Mouse (Mus musculus) MEL (cell line): Measurements from ENCODE around the gene Rc3h2. TPM values are rescaled to one million over a fixed set of nuclear protein-coding genes. Genes with fewer than 3 reads are reported as not detected.

Source experiments
- DNase-seq: peaks from one replicate; pipeline ENCODE4 v3.0.0; 2011; ENCODE audit warnings: low read depth, low spot score
- H3K27ac ChIP-seq: 2 replicates; pipeline ENCODE4 v1.5.1; 2012; ENCODE audit warnings: low read depth, mild to moderate bottlenecking, control low read depth, low read length, moderate library complexity; ENCODE audit not compliant: control insufficient read depth
- H3K27me3 ChIP-seq, 2 experiments: fragments of 150-350 bp in 1 of 2; sonication (generic) in 1 of 2; 2 replicates each; pipeline ENCODE4 v1.6.1; 2012; ENCODE audit warnings: low read length in 2 of 2, mild to moderate bottlenecking in 2 of 2, improper control_type of control experiment in 1 of 2, moderate library complexity in 1 of 2; ENCODE audit not compliant: insufficient read depth in 2 of 2, control insufficient read depth in 1 of 2
- H3K36me3 ChIP-seq, 2 experiments: 2 replicates each; pipeline ENCODE4 v1.6.1; 2012 to 2014; ENCODE audit warnings: low read length in 2 of 2, improper control_type of control experiment in 1 of 2, inconsistent platforms in 1 of 2, mild to moderate bottlenecking in 1 of 2; ENCODE audit not compliant: insufficient read depth in 2 of 2, control insufficient read depth in 1 of 2
- H3K4me1 ChIP-seq, 2 experiments: fragments of 150-350 bp in 1 of 2; sonication (generic) in 1 of 2; 2 replicates each; pipeline ENCODE4 v1.6.1; 2012; ENCODE audit warnings: low read length in 2 of 2, improper control_type of control experiment in 1 of 2, mild to moderate bottlenecking in 1 of 2; ENCODE audit not compliant: insufficient read depth in 2 of 2, control insufficient read depth in 1 of 2
- H3K4me3 ChIP-seq, 2 experiments: fragments of 150-350 bp in 1 of 2; sonication (generic) in 1 of 2; 2 replicates each; pipeline ENCODE4 v1.5.1; 2012; ENCODE audit warnings: low read depth in 2 of 2, low read length in 2 of 2, mild to moderate bottlenecking in 2 of 2, moderate library complexity in 2 of 2, control low read depth in 1 of 2, improper control_type of control experiment in 1 of 2; ENCODE audit not compliant: control insufficient read depth in 1 of 2, insufficient read depth in 1 of 2
- H3K79me2 ChIP-seq: 2 replicates; pipeline ENCODE4 v1.6.1; 2012; ENCODE audit warnings: mild to moderate bottlenecking, low read length, moderate library complexity; ENCODE audit not compliant: control insufficient read depth, poor library complexity, insufficient read depth
- H3K9ac ChIP-seq: 2 replicates; pipeline ENCODE4 v1.6.1; 2012; ENCODE audit warnings: low read depth, mild to moderate bottlenecking, control low read depth, low read length, moderate library complexity; ENCODE audit not compliant: control insufficient read depth, poor library complexity, severe bottlenecking
- H3K9me3 ChIP-seq: fragments of 150-350 bp; sonication (generic); replicated peaks from 2 replicates; pipeline ENCODE4 v1.6.1; 2012; ENCODE audit warnings: mild to moderate bottlenecking, low read length, improper control_type of control experiment, moderate library complexity; ENCODE audit not compliant: insufficient read depth
- CHD1 ChIP-seq: IDR thresholded peaks from 2 replicates; pipeline ENCODE4 v1.6.1; 2012; ENCODE audit warnings: low read depth, mild to moderate bottlenecking, inconsistent platforms, low read length, improper control_type of control experiment
- ETS1 ChIP-seq: IDR thresholded peaks from 2 replicates; pipeline ENCODE4 v1.6.1; 2012; ENCODE audit warnings: low read depth, mild to moderate bottlenecking, inconsistent platforms, low read length, improper control_type of control experiment, moderate library complexity
- GABPA ChIP-seq: IDR thresholded peaks from 2 replicates; pipeline ENCODE4 v1.6.1; 2012; ENCODE audit warnings: low read depth, mild to moderate bottlenecking, inconsistent platforms, low read length, improper control_type of control experiment, moderate library complexity
- GATA1 ChIP-seq: IDR thresholded peaks from 2 replicates; pipeline ENCODE4 v1.6.1; 2011; ENCODE audit warnings: low read depth, low read length, improper control_type of control experiment
- HCFC1 ChIP-seq: IDR thresholded peaks from 2 replicates; pipeline ENCODE4 v1.6.1; 2012; ENCODE audit warnings: low read depth, mild to moderate bottlenecking, inconsistent platforms, low read length, improper control_type of control experiment, moderate library complexity
- KAT2A ChIP-seq: conservative IDR thresholded peaks from 2 replicates; pipeline ENCODE4 v1.6.1; 2012; ENCODE audit warnings: low read depth, low read length, improper control_type of control experiment, inconsistent platforms
- MAFK ChIP-seq: IDR thresholded peaks from 2 replicates; pipeline ENCODE4 v1.6.1; 2011; ENCODE audit warnings: low read depth, mild to moderate bottlenecking, low read length, improper control_type of control experiment, borderline replicate concordance
- MAX ChIP-seq: IDR thresholded peaks from 2 replicates; pipeline ENCODE4 v1.6.1; 2011; ENCODE audit warnings: low read length, improper control_type of control experiment
- MAZ ChIP-seq: IDR thresholded peaks from 2 replicates; pipeline ENCODE4 v1.6.1; 2012; ENCODE audit warnings: low read depth, mild to moderate bottlenecking, inconsistent platforms, low read length, improper control_type of control experiment
- MXI1 ChIP-seq: IDR thresholded peaks from 2 replicates; pipeline ENCODE4 v1.6.1; 2011; ENCODE audit warnings: mild to moderate bottlenecking, low read depth, low read length, improper control_type of control experiment
- NELFE ChIP-seq: IDR thresholded peaks from 2 replicates; pipeline ENCODE4 v1.6.1; 2011; ENCODE audit warnings: low read depth, low read length, improper control_type of control experiment
- NRF1 ChIP-seq: IDR thresholded peaks from 2 replicates; pipeline ENCODE4 v1.6.1; 2014; ENCODE audit warnings: low read depth, mild to moderate bottlenecking, inconsistent platforms, low read length, improper control_type of control experiment, moderate library complexity; ENCODE audit not compliant: poor library complexity, insufficient read depth, severe bottlenecking
- POLR2A ChIP-seq, 2 experiments: IDR thresholded peaks; 2 replicates each; pipeline ENCODE4 v1.6.1; 2011 to 2012; ENCODE audit warnings: low read length in 2 of 2, mild to moderate bottlenecking in 2 of 2, control low read depth in 1 of 2, improper control_type of control experiment in 1 of 2, low read depth in 1 of 2, moderate library complexity in 1 of 2; ENCODE audit not compliant: control insufficient read depth in 1 of 2, insufficient read depth in 1 of 2, poor library complexity in 1 of 2
- RCOR1 ChIP-seq: IDR thresholded peaks from 2 replicates; pipeline ENCODE4 v1.6.1; 2012; ENCODE audit warnings: low read depth, mild to moderate bottlenecking, inconsistent platforms, low read length, improper control_type of control experiment
- SMC3 ChIP-seq: IDR thresholded peaks from 2 replicates; pipeline ENCODE4 v1.6.1; 2011; ENCODE audit warnings: low read depth, low read length, improper control_type of control experiment
- TBP ChIP-seq: IDR thresholded peaks from 2 replicates; pipeline ENCODE4 v1.8.0; 2011; ENCODE audit warnings: low read depth, low read length, improper control_type of control experiment
- TCF12 ChIP-seq: IDR thresholded peaks from 2 replicates; pipeline ENCODE4 v1.6.1; 2014; ENCODE audit warnings: low read depth, mild to moderate bottlenecking, inconsistent platforms, low read length, improper control_type of control experiment, moderate library complexity
- UBTF ChIP-seq: IDR thresholded peaks from 2 replicates; pipeline ENCODE4 v1.6.1; 2012; ENCODE audit warnings: low read depth, mild to moderate bottlenecking, inconsistent platforms, low read length, improper control_type of control experiment, moderate library complexity, borderline replicate concordance; ENCODE audit not compliant: insufficient read depth
- USF1 ChIP-seq: IDR thresholded peaks from 2 replicates; pipeline ENCODE4 v1.6.1; 2014; ENCODE audit warnings: low read depth, mild to moderate bottlenecking, inconsistent platforms, low read length, improper control_type of control experiment, moderate library complexity
- ZC3H11A ChIP-seq: IDR thresholded peaks from 2 replicates; pipeline ENCODE4 v1.6.1; 2012; ENCODE audit warnings: low read depth, mild to moderate bottlenecking, inconsistent platforms, low read length, improper control_type of control experiment
- ZKSCAN1 ChIP-seq: IDR thresholded peaks from 2 replicates; pipeline ENCODE4 v1.6.1; 2012; ENCODE audit warnings: low read depth, mild to moderate bottlenecking, inconsistent platforms, low read length, improper control_type of control experiment, moderate library complexity
- polyA plus RNA-seq, 2 experiments: library from polyadenylated mRNA; stranded (reverse) in 1 of 2; unstranded in 1 of 2; fragments of >175 nt in 1 of 2; fragments of >200 nt in 1 of 2; gene quantifications; 2 replicates each; pipeline versions ENCODE4 v1.2.1 to v1.2.4; 2012; ENCODE audit warnings: low replicate concordance in 2 of 2, low read depth in 1 of 2; ENCODE audit not compliant: insufficient read length in 2 of 2, insufficient read depth in 1 of 2, missing spikeins in 1 of 2
- total RNA-seq: library from RNA; depleted of rRNA; stranded (reverse); fragments of 300-350 nt; gene quantifications from 2 replicates; pipeline ENCODE4 v1.2.3, GENCODE M21; 2012

The Rc3h2 gene
- total and polyA plus RNA-seq, 3 experiments = 4.1 to 43.5 (median 10.5) TPM

DNA sequence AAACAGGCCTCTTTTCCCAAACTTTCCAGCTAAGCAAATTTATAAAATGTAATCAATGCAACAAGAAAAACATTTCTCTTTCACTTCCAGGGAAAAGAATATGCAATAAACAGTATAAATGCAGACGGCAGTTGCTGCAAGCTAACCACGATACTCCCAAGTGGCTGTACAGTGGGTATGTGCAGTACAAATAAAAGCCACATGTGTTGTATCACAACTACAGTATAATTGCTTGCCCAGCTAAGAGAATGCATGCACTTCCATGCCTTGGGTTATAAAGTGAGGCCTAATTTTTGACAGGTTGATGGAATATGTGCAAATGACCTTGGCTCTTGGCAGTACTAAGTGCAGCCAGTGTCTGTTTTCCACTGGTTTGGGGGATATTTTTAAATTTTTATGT is 52.1 kb downstream of the Rc3h2 start:
- H3K36me3 ChIP-seq = peaks cover 4 to 14% of the 10 kb centered on the region in 2 experiments; a peak in 3 of 4 replicates
- TF ChIP-seq RCOR1 = no peak
- TF ChIP-seq ZKSCAN1 = no peak
- TF ChIP-seq, all 39 proteins: peak for 0
- H3K27me3 ChIP-seq = no peaks in the 10 kb centered on the region
- H3K4me3 ChIP-seq = no peak overlapping the region
- H3K27ac ChIP-seq = no peak overlapping the region
- H3K9me3 ChIP-seq = no peaks in the 10 kb centered on the region
- no peaks in the 10 kb centered on the region for H3K4me1 ChIP-seq
- DNase-seq = no peak
- H3K9ac ChIP-seq = no peak overlapping the region
- H3K79me2 ChIP-seq = no peaks in the 10 kb centered on the region

DNA sequence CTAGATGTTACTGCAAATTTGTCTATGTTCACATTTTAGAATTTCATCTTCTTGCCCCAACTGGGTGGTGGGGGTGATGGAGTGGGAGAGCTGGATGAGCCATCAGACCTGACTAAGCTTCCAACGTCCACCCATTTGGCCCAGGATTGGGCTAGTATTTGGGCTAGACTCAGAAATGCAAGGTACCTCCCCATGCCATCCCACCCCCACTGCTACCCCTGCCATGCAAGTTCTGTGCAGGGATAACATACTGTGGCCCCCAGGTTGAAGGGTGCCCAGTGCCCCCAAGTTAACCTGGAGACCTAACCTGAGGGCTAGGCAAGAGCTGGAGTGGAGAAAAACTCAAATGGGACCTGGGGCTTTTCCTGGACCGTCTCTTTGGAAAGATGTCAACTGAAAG is 62.8 kb downstream of the Rc3h2 start:
- Histone ChIP-seq H3K9ac (peak overlapping the region; percentile 65), H3K27ac (peak overlapping the region; percentile 57), H3K4me3 (peak overlapping the region; percentile 46 to 78)

DNA sequence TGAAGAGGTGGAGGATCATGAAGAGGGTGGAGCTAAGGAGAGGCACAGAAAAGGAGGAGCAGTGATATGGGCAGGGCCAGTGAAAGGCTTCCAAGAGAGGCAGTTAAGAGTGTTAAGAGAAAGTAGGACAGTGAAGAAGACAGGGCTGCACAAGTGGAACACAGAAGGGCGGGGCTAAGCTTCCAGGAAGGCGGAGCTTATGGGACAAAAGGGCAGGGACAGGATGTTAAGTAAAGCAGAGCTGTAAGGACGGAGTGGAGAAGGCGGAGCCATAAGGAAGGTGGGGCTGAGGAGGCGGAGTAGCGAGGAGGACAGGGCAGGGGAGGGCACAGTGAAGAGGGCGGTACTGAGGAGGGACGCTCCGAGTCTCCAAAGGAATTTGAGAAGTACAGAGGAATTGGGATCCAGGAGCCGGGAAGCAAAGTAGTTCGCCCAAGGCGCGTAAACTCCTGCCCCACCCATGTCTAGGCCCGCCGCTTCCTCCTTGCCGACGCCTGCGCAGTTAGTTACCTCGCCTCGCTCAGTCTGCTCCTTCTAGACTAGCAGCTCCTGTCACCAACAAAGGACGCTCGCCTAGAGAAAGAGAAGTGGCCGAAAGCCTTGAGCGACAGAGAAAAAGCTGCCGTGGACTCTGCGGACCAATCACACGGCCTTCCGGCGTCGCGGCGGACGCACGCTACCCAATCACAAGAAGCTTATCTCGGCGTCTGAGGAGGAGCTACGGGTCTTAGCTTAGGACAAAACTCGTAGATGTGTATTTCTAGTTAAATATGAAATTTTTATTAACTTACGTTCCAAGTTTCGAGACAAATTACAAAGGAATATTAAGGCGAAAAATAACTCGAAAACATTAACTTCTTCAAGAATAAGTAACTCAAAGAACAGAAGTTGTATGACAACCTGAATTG is 63.8 kb downstream of the Rc3h2 start, which contains the start of gene Pdcl:
TSS of gene Pdcl (minus strand) at position 700 of the 908 bp plus-strand sequence.
- Histone ChIP-seq H3K4me3 (peak within 1 kb of the TSS; percentile 73 to 78), H3K9me3 (no peaks in the 10 kb centered on the region), H3K4me1 (peaks cover 3 to 8% of the 10 kb centered on the region in 2 experiments; a peak in 3 of 4 replicates), H3K79me2 (peaks cover 3% of the 10 kb centered on the region), H3K9ac (peak within 1 kb of the TSS; percentile 73), H3K27me3 (no peaks in the 10 kb centered on the region), H3K36me3 (peaks cover 4 to 11% of the 10 kb centered on the region in 2 experiments), H3K27ac (peak within 1 kb of the TSS; percentile 84)
- DNase-seq = peak; percentile 98
- TF ChIP-seq NELFE = peak; percentile 81
- TF ChIP-seq HCFC1 = peak; percentile 87
- TF ChIP-seq GABPA = no peak
- TF ChIP-seq CHD1 = peak; percentile 41; the same call in 1 of the 2 replicates
- 0 out of 2 replicates have a peak, but pooled peaks have one; percentile 8 for TF ChIP-seq USF1
- TF ChIP-seq NRF1 = peak; percentile 68
- TF ChIP-seq ETS1 = peak; percentile 28; the same call in 1 of the 2 replicates
- TF ChIP-seq MXI1 = peak; percentile 29; the same call in 1 of the 2 replicates
- TF ChIP-seq GATA1 = peak; percentile 60
- peak; percentile 47; the same call in 1 of the 2 replicates for TF ChIP-seq MAX
- no peak; the same call in 1 of the 2 replicates for TF ChIP-seq ZC3H11A
- TF ChIP-seq TBP = peak; percentile 86
- TF ChIP-seq KAT2A = peak; percentile 50; the same call in 1 of the 2 replicates
- peak; percentile 61 to 89; a peak in 3 of 4 replicates for TF ChIP-seq POLR2A (IDR thresholded peaks at IDR 0.05; ENCODE audit: control insufficient read depth in 1 of 2, insufficient read depth in 1 of 2, low read depth in 1 of 2, low read length in 2 of 2, poor library complexity in 1 of 2)
- TF ChIP-seq UBTF = no peak
- peak; percentile 27; the same call in 1 of the 2 replicates for TF ChIP-seq TCF12
- TF ChIP-seq MAFK = no peak
- TF ChIP-seq RCOR1 = no peak
- TF ChIP-seq SMC3 = no peak
- TF ChIP-seq MAZ = peak; percentile 55; the same call in 1 of the 2 replicates

More for the DNA sequence above, 62.8 kb downstream of the Rc3h2 start:
- no peaks in the 10 kb centered on the region for H3K27me3 ChIP-seq
- peaks cover 3 to 8% of the 10 kb centered on the region in 2 experiments; a peak in 3 of 4 replicates for H3K4me1 ChIP-seq
- H3K36me3 ChIP-seq = peaks cover 4 to 11% of the 10 kb centered on the region in 2 experiments
- TF ChIP-seq TCF12 = no peak
- no peak for TF ChIP-seq HCFC1
- TF ChIP-seq GATA1 = no peak
- TF ChIP-seq SMC3 = no peak
- 0 out of 2 replicates have a peak, but pooled peaks have one; percentile 21 for TF ChIP-seq CHD1
- peaks cover 3% of the 10 kb centered on the region for H3K79me2 ChIP-seq
- DNase-seq = no peak
- no peaks in the 10 kb centered on the region for H3K9me3 ChIP-seq
